Mouse (Mus musculus): ENCODE data around the gene Lrig1. TPM values are rescaled to one million over a fixed set of nuclear protein-coding genes. Genes with fewer than 3 reads are reported as not detected.

The Lrig1 gene
- total RNA-seq, 1 experiment = 19.1 TPM

DNA sequence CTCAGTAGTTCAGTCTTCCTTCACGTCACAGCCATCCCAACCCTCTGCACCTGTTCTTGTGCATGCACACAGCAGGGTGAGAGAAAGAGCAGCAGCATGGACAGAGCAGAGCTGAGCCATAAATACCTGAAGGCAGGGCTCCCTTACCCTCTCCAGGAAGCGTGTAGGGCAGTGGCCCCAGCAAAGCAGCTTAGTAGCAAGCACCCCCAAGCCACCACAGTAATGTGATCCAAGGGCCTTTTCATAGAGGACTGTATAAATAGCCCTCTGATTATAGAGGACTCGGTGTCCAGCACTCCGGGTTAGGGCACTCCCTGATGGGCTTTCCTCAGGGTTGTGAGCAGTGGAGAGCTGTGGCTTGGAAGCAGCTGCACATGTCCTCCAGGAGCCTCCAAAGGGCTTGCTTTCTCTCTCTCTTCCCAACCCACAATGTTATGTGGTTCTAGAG is 40.0 kb downstream of the Lrig1 start:
- Histone ChIP-seq H3K36me3 (ENCODE audit: control insufficient read depth, insufficient read depth, low read length, poor library complexity, severe bottlenecking) (peaks cover 2% of the 10 kb centered on the region; the same call in 1 of the 2 replicates), H3K27ac (ENCODE audit: insufficient read depth, low read depth, low read length, poor library complexity, severe bottlenecking) (no peak overlapping the region), H3K4me3 (ENCODE audit: insufficient read depth in 1 of 2, low read depth in 1 of 2, low read length in 2 of 2, poor library complexity in 1 of 2, severe bottlenecking in 1 of 2) (no peak overlapping the region), H3K9ac (ENCODE audit: insufficient read depth, low read depth, low read length, poor library complexity, severe bottlenecking) (no peak overlapping the region), H3K9me3 (ENCODE audit: control insufficient read depth, insufficient read depth, low read depth, low read length) (no peaks in the 10 kb centered on the region), H3K4me1 (ENCODE audit: control insufficient read depth in 2 of 2, insufficient read depth in 2 of 2, low read length in 2 of 2, poor library complexity in 1 of 2) (peaks cover 0 to 2% of the 10 kb centered on the region in 2 experiments; a peak in 1 of 4 replicates)
- no peak for DNase-seq (ENCODE audit: low read depth, low spot score)
- TF ChIP-seq MAFK (IDR thresholded peaks at IDR 0.05; ENCODE audit: insufficient read depth, low read depth, low read length) (no peak), CHD2 (IDR thresholded peaks at IDR 0.05; ENCODE audit: low read depth, low read length) (no peak), ZNF384 (IDR thresholded peaks at IDR 0.05; ENCODE audit: low read depth, low read length) (no peak), HCFC1 (IDR thresholded peaks at IDR 0.05; ENCODE audit: borderline replicate concordance, insufficient read depth, low read length) (no peak), ZC3H11A (IDR thresholded peaks at IDR 0.05; ENCODE audit: borderline replicate concordance, low read depth, low read length) (no peak)
- in situ Hi-C loops (cut with MboI; ENCODE audit: low sequenced_read_pairs in 2 of 2, unreplicated experiment in 2 of 2) = no loop called here

DNA sequence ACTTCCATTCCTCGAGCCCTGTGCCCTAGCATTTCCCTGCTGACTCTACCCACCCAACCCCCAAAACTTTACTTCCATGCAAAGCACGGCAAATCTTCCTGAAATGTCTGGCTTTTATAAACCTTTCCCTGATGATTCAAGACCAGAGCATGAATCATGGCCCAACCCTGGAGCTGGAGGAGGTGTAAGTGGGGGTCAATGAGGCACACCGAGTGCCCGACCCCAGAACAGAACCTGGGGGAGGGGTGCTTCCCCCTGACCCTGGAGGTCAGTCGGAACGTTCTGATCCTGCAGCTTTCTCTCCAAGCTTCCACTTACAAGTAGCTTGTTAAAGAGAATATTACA is 41.9 kb downstream of the Lrig1 start:
- no peaks in the 10 kb centered on the region for H3K9me3 ChIP-seq (ENCODE audit: control insufficient read depth, insufficient read depth, low read depth, low read length)
- H3K4me1 ChIP-seq (ENCODE audit: control insufficient read depth in 2 of 2, insufficient read depth in 2 of 2, low read length in 2 of 2, poor library complexity in 1 of 2) = peaks cover 0 to 2% of the 10 kb centered on the region in 2 experiments; a peak in 1 of 4 replicates
- no peak overlapping the region for H3K9ac ChIP-seq (ENCODE audit: insufficient read depth, low read depth, low read length, poor library complexity, severe bottlenecking)
- no peak overlapping the region for H3K4me3 ChIP-seq (ENCODE audit: insufficient read depth in 1 of 2, low read depth in 1 of 2, low read length in 2 of 2, poor library complexity in 1 of 2, severe bottlenecking in 1 of 2)
- peaks cover 2% of the 10 kb centered on the region; the same call in 1 of the 2 replicates for H3K36me3 ChIP-seq (ENCODE audit: control insufficient read depth, insufficient read depth, low read length, poor library complexity, severe bottlenecking)
- H3K27ac ChIP-seq (ENCODE audit: insufficient read depth, low read depth, low read length, poor library complexity, severe bottlenecking) = no peak overlapping the region
- in situ Hi-C loops (cut with MboI; ENCODE audit: low sequenced_read_pairs in 2 of 2, unreplicated experiment in 2 of 2) = no loop called here
- no peak for DNase-seq (ENCODE audit: low read depth, low spot score)
- no peak for TF ChIP-seq ZNF384 (IDR thresholded peaks at IDR 0.05; ENCODE audit: low read depth, low read length)
- no peak for TF ChIP-seq CHD2 (IDR thresholded peaks at IDR 0.05; ENCODE audit: low read depth, low read length)
- TF ChIP-seq HCFC1 (IDR thresholded peaks at IDR 0.05; ENCODE audit: borderline replicate concordance, insufficient read depth, low read length) = no peak
- TF ChIP-seq MAFK (IDR thresholded peaks at IDR 0.05; ENCODE audit: insufficient read depth, low read depth, low read length) = no peak
- no peak for TF ChIP-seq ZC3H11A (IDR thresholded peaks at IDR 0.05; ENCODE audit: borderline replicate concordance, low read depth, low read length)

DNA sequence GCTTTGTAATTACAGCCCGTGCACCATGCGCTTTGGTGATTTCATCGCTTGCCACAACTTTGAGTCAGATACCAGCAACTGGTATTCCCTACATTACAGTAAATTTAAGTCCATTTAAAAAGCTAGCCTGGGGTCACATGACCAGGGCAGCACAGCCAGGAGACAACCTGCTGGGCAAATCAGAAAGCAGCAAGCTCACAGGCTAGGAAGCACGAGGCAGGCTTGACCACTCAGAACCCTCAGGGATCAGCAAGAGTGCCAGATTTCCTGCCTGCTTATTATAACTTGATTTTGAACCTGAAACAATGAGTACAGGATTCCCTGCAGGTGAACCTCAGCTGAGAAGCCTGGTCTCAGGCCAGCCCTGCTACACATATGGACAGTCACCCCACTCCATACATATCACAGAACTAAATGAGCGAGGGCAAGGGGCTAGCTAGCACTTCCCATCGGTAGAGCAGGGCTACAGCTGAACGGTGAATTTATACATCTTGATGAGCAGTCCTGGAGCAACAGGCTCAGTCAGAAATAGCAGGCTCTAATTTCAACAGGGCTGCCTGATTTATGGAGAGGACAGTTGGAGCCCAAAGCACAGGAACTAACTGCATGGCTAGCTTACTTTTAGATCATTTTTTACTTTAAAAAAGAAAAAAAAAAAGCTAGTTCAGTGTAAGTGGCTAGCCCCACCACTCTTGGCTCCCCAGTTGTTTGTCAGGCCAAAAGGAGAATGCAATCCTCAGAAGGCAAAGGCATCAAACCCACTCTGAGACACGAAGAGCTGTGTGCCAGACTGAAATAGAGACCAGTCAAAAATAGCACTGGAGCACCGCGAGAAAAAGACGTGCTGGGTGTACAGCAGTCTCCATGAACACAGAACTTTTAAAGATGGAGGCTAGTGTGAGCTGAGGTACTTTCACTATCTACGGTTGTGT is 42.5 kb downstream of the Lrig1 start:
- no peak for TF ChIP-seq MAFK (IDR thresholded peaks at IDR 0.05; ENCODE audit: insufficient read depth, low read depth, low read length)
- no peak for TF ChIP-seq ZC3H11A (IDR thresholded peaks at IDR 0.05; ENCODE audit: borderline replicate concordance, low read depth, low read length)
- no peak for TF ChIP-seq HCFC1 (IDR thresholded peaks at IDR 0.05; ENCODE audit: borderline replicate concordance, insufficient read depth, low read length)
- no peak for TF ChIP-seq ZNF384 (IDR thresholded peaks at IDR 0.05; ENCODE audit: low read depth, low read length)
- TF ChIP-seq CHD2 (IDR thresholded peaks at IDR 0.05; ENCODE audit: low read depth, low read length) = no peak
- H3K9ac ChIP-seq (ENCODE audit: insufficient read depth, low read depth, low read length, poor library complexity, severe bottlenecking) = no peak overlapping the region
- H3K27ac ChIP-seq (ENCODE audit: insufficient read depth, low read depth, low read length, poor library complexity, severe bottlenecking) = no peak overlapping the region
- H3K4me1 ChIP-seq (ENCODE audit: control insufficient read depth in 2 of 2, insufficient read depth in 2 of 2, low read length in 2 of 2, poor library complexity in 1 of 2) = peaks cover 0 to 2% of the 10 kb centered on the region in 2 experiments; a peak in 1 of 4 replicates
- H3K4me3 ChIP-seq (ENCODE audit: insufficient read depth in 1 of 2, low read depth in 1 of 2, low read length in 2 of 2, poor library complexity in 1 of 2, severe bottlenecking in 1 of 2) = no peak overlapping the region
- in situ Hi-C loops (cut with MboI; ENCODE audit: low sequenced_read_pairs in 2 of 2, unreplicated experiment in 2 of 2) = no loop called here
- DNase-seq (ENCODE audit: low read depth, low spot score) = no peak
- peaks cover 2% of the 10 kb centered on the region; the same call in 1 of the 2 replicates for H3K36me3 ChIP-seq (ENCODE audit: control insufficient read depth, insufficient read depth, low read length, poor library complexity, severe bottlenecking)
- H3K9me3 ChIP-seq (ENCODE audit: control insufficient read depth, insufficient read depth, low read depth, low read length) = no peaks in the 10 kb centered on the region

DNA sequence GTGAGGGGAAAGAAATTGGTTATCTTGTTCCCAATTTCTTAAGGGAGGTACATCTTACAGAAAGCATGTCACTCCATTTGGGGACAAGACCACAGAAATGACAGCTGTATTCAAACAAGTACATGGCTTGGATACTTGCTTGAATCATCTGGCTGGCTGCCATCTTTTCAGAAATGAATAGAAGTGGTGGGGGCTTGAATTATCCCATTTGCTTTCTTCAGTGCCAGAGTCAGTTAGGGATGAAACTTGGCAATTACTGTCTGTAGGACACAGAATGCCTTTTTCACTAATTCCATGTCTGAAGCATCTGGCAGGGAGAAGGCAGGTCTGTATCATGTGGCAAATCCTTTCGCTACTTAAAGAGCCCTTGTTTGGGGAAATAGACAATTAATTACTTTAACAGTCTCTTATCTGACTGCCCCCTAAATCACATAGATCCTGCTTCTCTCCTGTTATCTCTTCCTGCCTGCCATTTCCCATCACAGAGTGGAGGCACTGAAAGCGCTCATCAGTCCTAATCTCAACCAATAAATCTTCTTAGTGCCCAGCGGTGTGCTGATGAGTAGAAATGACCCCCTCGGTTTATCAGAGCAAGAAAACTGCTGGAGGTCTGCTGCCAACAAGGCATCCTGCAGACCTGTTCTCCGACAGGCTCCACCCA is 44.0 kb downstream of the Lrig1 start:
- Histone ChIP-seq H3K9me3 (ENCODE audit: control insufficient read depth, insufficient read depth, low read depth, low read length) (no peaks in the 10 kb centered on the region), H3K27ac (ENCODE audit: insufficient read depth, low read depth, low read length, poor library complexity, severe bottlenecking) (no peak overlapping the region), H3K4me1 (ENCODE audit: control insufficient read depth in 2 of 2, insufficient read depth in 2 of 2, low read length in 2 of 2, poor library complexity in 1 of 2) (peaks cover 0 to 2% of the 10 kb centered on the region in 2 experiments; a peak in 1 of 4 replicates), H3K9ac (ENCODE audit: insufficient read depth, low read depth, low read length, poor library complexity, severe bottlenecking) (no peak overlapping the region), H3K4me3 (ENCODE audit: insufficient read depth in 1 of 2, low read depth in 1 of 2, low read length in 2 of 2, poor library complexity in 1 of 2, severe bottlenecking in 1 of 2) (no peak overlapping the region), H3K36me3 (ENCODE audit: control insufficient read depth, insufficient read depth, low read length, poor library complexity, severe bottlenecking) (peaks cover 2% of the 10 kb centered on the region; the same call in 1 of the 2 replicates)
- DNase-seq (ENCODE audit: low read depth, low spot score) = no peak
- in situ Hi-C loops (cut with MboI; ENCODE audit: low sequenced_read_pairs in 2 of 2, unreplicated experiment in 2 of 2) = no loop called here
- TF ChIP-seq MAFK (IDR thresholded peaks at IDR 0.05; ENCODE audit: insufficient read depth, low read depth, low read length) (no peak), ZC3H11A (IDR thresholded peaks at IDR 0.05; ENCODE audit: borderline replicate concordance, low read depth, low read length) (no peak), HCFC1 (IDR thresholded peaks at IDR 0.05; ENCODE audit: borderline replicate concordance, insufficient read depth, low read length) (no peak), ZNF384 (IDR thresholded peaks at IDR 0.05; ENCODE audit: low read depth, low read length) (no peak), CHD2 (IDR thresholded peaks at IDR 0.05; ENCODE audit: low read depth, low read length) (no peak)

All from ES-E14 (cell line).